9 mouse cellular contexts compared by ENCODE assay signal in the genomic region with DNA sequence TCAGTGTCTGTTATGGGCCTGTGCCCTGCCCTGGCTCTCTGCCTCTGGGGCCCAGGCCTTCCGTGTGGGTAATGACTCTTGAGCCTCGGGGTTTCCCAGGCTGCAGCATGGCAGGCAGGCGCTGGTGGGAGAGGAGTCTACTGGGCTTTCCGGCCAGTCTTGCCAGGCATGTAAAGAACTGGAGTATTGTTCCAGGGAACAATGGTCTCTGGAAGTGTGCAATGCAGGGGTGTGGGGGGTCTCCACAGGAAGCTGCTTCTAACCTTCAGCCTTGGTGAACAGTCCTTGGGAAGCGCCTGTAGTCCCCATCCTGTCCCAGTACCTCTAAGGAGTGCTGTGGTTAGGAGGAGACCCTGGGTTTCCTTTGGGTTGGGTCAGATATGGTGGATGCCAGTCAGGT. TPM values are rescaled to one million over a fixed set of nuclear protein-coding genes. Genes with fewer than 3 reads are reported as not detected.
A peak's percentile ranks its signal among the peaks of the same experiment; 100 is the strongest.
DNase-seq lines count a peak whose midpoint lies in the region; ATAC-seq lines count a peak whose summit lies in the region.
"Had no signal": no experiment of that assay in that cellular context is flagged by ENCODE, and none has a peak within 500 bp of the region (broad histone marks: within the 10 kb centered on the region; RNA-seq: fewer than 3 reads in every experiment).

No protein-coding gene starts in this region.

- peak overlapping the region; percentile 11; the same call in 1 of the 2 replicates for H3K27ac ChIP-seq in kidney, embryonic 14.5 days (ENCODE audit: low read depth, low read length)
- peak overlapping the region; percentile 81; the same call in 1 of the 2 replicates for H3K27ac ChIP-seq in forebrain, embryonic 12.5 days
- no peak overlapping the region for H3K27ac ChIP-seq in intestine, embryonic 14.5 days (ENCODE audit: low read depth)
- H3K27ac ChIP-seq in midbrain, embryonic 15.5 days = no peak overlapping the region

- no peak for DNase-seq in kidney, adult 18-20 months
- DNase-seq in intestine, embryonic 14.5 days (ENCODE audit: low spot score) = no peak
- DNase-seq in adrenal gland, postnatal 25 days = no peak
- no peak for DNase-seq in thymus, postnatal 0 days (ENCODE audit: low spot score)
- no peak for DNase-seq in cerebellum, postnatal 10 days

- no peaks in the 10 kb centered on the region for H3K9me3 ChIP-seq in kidney, embryonic 14.5 days (ENCODE audit: control insufficient read depth, low read length)
- no peaks in the 10 kb centered on the region for H3K9me3 ChIP-seq in forebrain, embryonic 12.5 days
- H3K9me3 ChIP-seq in intestine, embryonic 14.5 days (ENCODE audit: control insufficient read depth, low read length) = no peaks in the 10 kb centered on the region
- H3K9me3 ChIP-seq in midbrain, embryonic 15.5 days = no peaks in the 10 kb centered on the region

- peak overlapping the region; percentile 93 for H3K4me2 ChIP-seq in kidney, embryonic 14.5 days (replicated peaks; ENCODE audit: low read depth, low read length)
- H3K4me2 ChIP-seq in forebrain, embryonic 12.5 days = peak overlapping the region; percentile 98
- H3K4me2 ChIP-seq in intestine, embryonic 14.5 days (ENCODE audit: low read length) = peak overlapping the region; percentile 91
- H3K4me2 ChIP-seq in midbrain, embryonic 15.5 days = peak overlapping the region; percentile 82

- WGBS in kidney, embryonic 14.5 days = 43% methylated on average over 5 of the region's 5 CpGs
- 18% methylated on average over 5 of the region's 5 CpGs for WGBS in forebrain, embryonic 12.5 days
- WGBS in intestine, embryonic 14.5 days = 32% methylated on average over 5 of the region's 5 CpGs
- WGBS in midbrain, embryonic 15.5 days = 28% methylated on average over 5 of the region's 5 CpGs

- no peak for ATAC-seq in kidney, embryonic 14.5 days (ENCODE audit: low FRiP score, low TSS enrichment)
- no peak for ATAC-seq in forebrain, embryonic 12.5 days (ENCODE audit: low FRiP score)
- ATAC-seq in intestine, embryonic 14.5 days (replicated peaks; ENCODE audit: low FRiP score, low TSS enrichment, low read depth) = no peak
- no peak for ATAC-seq in midbrain, embryonic 15.5 days (replicated peaks)

- H3K4me1 ChIP-seq in kidney, embryonic 14.5 days (ENCODE audit: control insufficient read depth, insufficient read depth, low read length) = peaks cover 48% of the 10 kb centered on the region
- H3K4me1 ChIP-seq in forebrain, embryonic 12.5 days = peaks cover 96% of the 10 kb centered on the region
- peaks cover 33% of the 10 kb centered on the region for H3K4me1 ChIP-seq in intestine, embryonic 14.5 days (replicated peaks; ENCODE audit: control insufficient read depth, insufficient read depth, low read length)
- H3K4me1 ChIP-seq in midbrain, embryonic 15.5 days = peaks cover 69% of the 10 kb centered on the region

- H3K9ac ChIP-seq in kidney, embryonic 14.5 days (ENCODE audit: low read depth, low read length) = peak overlapping the region; percentile 67; the same call in 1 of the 2 replicates
- peak overlapping the region; percentile 80 for H3K9ac ChIP-seq in forebrain, embryonic 12.5 days
- peak overlapping the region; percentile 22; the same call in 1 of the 2 replicates for H3K9ac ChIP-seq in intestine, embryonic 14.5 days (ENCODE audit: low read length)
- H3K9ac ChIP-seq in midbrain, embryonic 15.5 days = peak overlapping the region; percentile 49; the same call in 1 of the 2 replicates

- no peaks in the 10 kb centered on the region for H3K36me3 ChIP-seq in kidney, embryonic 14.5 days (ENCODE audit: control insufficient read depth, insufficient read depth, low read length)
- peaks cover 11% of the 10 kb centered on the region; the same call in 1 of the 2 replicates for H3K36me3 ChIP-seq in forebrain, embryonic 12.5 days (replicated peaks)
- no peaks in the 10 kb centered on the region for H3K36me3 ChIP-seq in intestine, embryonic 14.5 days (ENCODE audit: control insufficient read depth, insufficient read depth, low read length)
- no peaks in the 10 kb centered on the region for H3K36me3 ChIP-seq in midbrain, embryonic 15.5 days (replicated peaks)

- peaks cover 37% of the 10 kb centered on the region for H3K27me3 ChIP-seq in kidney, embryonic 14.5 days (ENCODE audit: control insufficient read depth, insufficient read depth, low read length)
- peaks cover 28% of the 10 kb centered on the region for H3K27me3 ChIP-seq in forebrain, embryonic 12.5 days
- peaks cover 28% of the 10 kb centered on the region for H3K27me3 ChIP-seq in intestine, embryonic 14.5 days (replicated peaks; ENCODE audit: control insufficient read depth, insufficient read depth, low read length)
- H3K27me3 ChIP-seq in midbrain, embryonic 15.5 days (replicated peaks) = peaks cover 26% of the 10 kb centered on the region

- peak overlapping the region; percentile 44 for H3K4me3 ChIP-seq in kidney, embryonic 14.5 days (ENCODE audit: low read length)
- H3K4me3 ChIP-seq in forebrain, embryonic 12.5 days (replicated peaks) = peak overlapping the region; percentile 65
- peak overlapping the region; percentile 58 for H3K4me3 ChIP-seq in intestine, embryonic 14.5 days (ENCODE audit: low read depth, low read length)
- H3K4me3 ChIP-seq in midbrain, embryonic 15.5 days = peak overlapping the region; percentile 58

RNA-seq across cellular contexts. Expression of a gene that starts 1.4 kb away (rescaled TPM):
- polyA plus RNA-seq in kidney, embryonic 14.5 days (2014; fragmentation: Nextera tagmentation; extraction: Ambion mirVana) = 2.2 and 3.8 TPM in 2 replicates
- 11.8 and 14.0 TPM in 2 replicates for polyA plus RNA-seq in forebrain, embryonic 12.5 days (2016; fragmentation: Nextera tagmentation; extraction: Ambion mirVana)
- 2.6 and 3.6 TPM in 2 replicates for polyA plus RNA-seq in intestine, embryonic 14.5 days (2014; fragmentation: Nextera tagmentation; extraction: Ambion mirVana)
- polyA plus RNA-seq in midbrain, embryonic 15.5 days (2015; fragmentation: Nextera tagmentation; extraction: Ambion mirVana) = 7.2 and 8.6 TPM in 2 replicates
- total RNA-seq in adrenal gland, postnatal 25 days (2021) = 7.4 and 13.7 TPM in 2 replicates
- polyA plus RNA-seq in thymus, postnatal 0 days (2015; fragmentation: Nextera tagmentation; extraction: Ambion mirVana) = 0.87 and 0.92 TPM in 2 replicates
- total RNA-seq: monocyte, adult 5-6 weeks had no signal

RNA-seq across cellular contexts. Expression of a gene that starts 40.9 kb away (rescaled TPM):
- 1.1 TPM in 2 replicates for polyA plus RNA-seq in kidney, embryonic 14.5 days (2014; fragmentation: Nextera tagmentation; extraction: Ambion mirVana)
- polyA plus RNA-seq in forebrain, embryonic 12.5 days (2016; fragmentation: Nextera tagmentation; extraction: Ambion mirVana) = 0.23 and 0.59 TPM in 2 replicates
- polyA plus RNA-seq in intestine, embryonic 14.5 days (2014; fragmentation: Nextera tagmentation; extraction: Ambion mirVana) = 16.6 and 16.9 TPM in 2 replicates
- polyA plus RNA-seq in midbrain, embryonic 15.5 days (2015; fragmentation: Nextera tagmentation; extraction: Ambion mirVana) = 1.1 and 1.3 TPM in 2 replicates
- total RNA-seq in adrenal gland, postnatal 25 days (2021) = 35.6 and 47.0 TPM in 2 replicates
- polyA plus RNA-seq in thymus, postnatal 0 days (2015; fragmentation: Nextera tagmentation; extraction: Ambion mirVana) = 0.82 and 0.85 TPM in 2 replicates
- total RNA-seq: monocyte, adult 5-6 weeks had no signal

Comparison
In these comparisons a context has a peak if more than half of its experiments do, and no peak if none do; other contexts are left out.
1. H3K27ac ChIP-seq: peak in kidney, embryonic 14.5 days (single experiment) and forebrain, embryonic 12.5 days (single experiment); none in intestine, embryonic 14.5 days (single experiment) and midbrain, embryonic 15.5 days (single experiment).
2. H3K9ac ChIP-seq: peak in every context shown above with its lines; median percentile 80 in forebrain, embryonic 12.5 days; 67 in kidney, embryonic 14.5 days; 49 in midbrain, embryonic 15.5 days; 22 in intestine, embryonic 14.5 days.
3. Peak in every context shown above with its lines, with median percentiles within 50 percentile points of each other: H3K4me2 ChIP-seq and H3K4me3 ChIP-seq.